Mouse (Mus musculus) gastrocnemius, adult 2 months (tissue): ENCODE data around the gene Tbc1d10b. TPM values are rescaled to one million over a fixed set of nuclear protein-coding genes. Genes with fewer than 3 reads are reported as not detected.
"Not testable (repeated sequence)": the region's sequence is repeated elsewhere in the genome, so short reads cannot be mapped to it uniquely, and the experiment has no call there.

Source experiments
- DNase-seq: peaks from one replicate; pipeline ENCODE4 v3.0.0; 2022
- H3K27ac ChIP-seq: fragments of 200-600 bp; 2 replicates; pipeline ENCODE4 v1.8.1; 2022; ENCODE audit warnings: mild to moderate bottlenecking
- H3K4me3 ChIP-seq: fragments of 200-600 bp; 2 replicates; pipeline ENCODE4 v1.8.1; 2022; ENCODE audit warnings: mild to moderate bottlenecking, moderate library complexity
- CTCF ChIP-seq: fragments of 200-600 bp; IDR thresholded peaks from 2 replicates; pipeline ENCODE4 v1.8.1; 2022; ENCODE audit warnings: antibody characterized with exemption, mild to moderate bottlenecking, moderate library complexity
- intact Hi-C: fragments of 180-260 bp; cut with DNase I; formaldehyde crosslinking; loops from one replicate; pipeline ENCODE4 v1.15.1; 2025
- long read RNA-seq, 2 experiments: library from polyadenylated mRNA; stranded (forward); transcript quantifications; one replicate each; pipeline ENCODE4 v2.0.0; 2021
- total RNA-seq, 2 experiments: library from RNA; stranded (reverse); gene quantifications; 2 replicates each; pipeline ENCODE4 v1.2.3; 2021

The Tbc1d10b gene
- 10 to 100 TPM; 31.6 to 32.8 TPM for total RNA-seq
- long read RNA-seq, experiment 1, transcript Tbc1d10b-201 (9 exons, 3,614 nt): major isoform, 52 of 65 reads
- long read RNA-seq, experiment 1, partial matches to known transcripts: 1 of 65 reads
- long read RNA-seq, experiment 1, other reads (novel, unspliced or antisense): 12 of 65 reads
- long read RNA-seq, experiment 2, transcript Tbc1d10b-201 (9 exons, 3,614 nt): major isoform, 77 of 88 reads
- long read RNA-seq, experiment 2, partial matches to known transcripts: 2 of 88 reads
- long read RNA-seq, experiment 2, other reads (novel, unspliced or antisense): 9 of 88 reads

DNA sequence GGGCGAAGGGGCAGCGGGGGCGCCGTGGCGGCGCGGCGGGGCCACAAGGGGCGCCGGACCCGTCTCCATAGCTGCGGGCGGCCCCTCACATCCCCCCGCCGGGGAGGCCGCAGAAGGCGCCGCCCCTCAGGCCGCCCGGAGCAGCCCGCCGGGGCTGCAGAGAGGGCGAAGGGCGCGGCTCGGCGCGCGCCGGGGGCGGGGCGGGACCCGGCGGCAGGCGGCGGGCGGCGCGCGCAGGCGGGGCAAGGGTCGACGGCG, at the start of gene Tbc1d10b:
Gene Tbc1d10b, minus strand, starts transcription at position 174 of the 258 bp plus-strand sequence.
- intact Hi-C loops: loop anchor here (1.0 kb wide), 1 partner anchor 12 kb away; the partner anchor contains the start of gene Cd2bp2
- no peak for TF ChIP-seq CTCF
- Histone ChIP-seq H3K27ac (peak within 1 kb of the TSS; percentile 88), H3K4me3 (peak within 1 kb of the TSS; percentile 96)
- DNase-seq: no peak

DNA sequence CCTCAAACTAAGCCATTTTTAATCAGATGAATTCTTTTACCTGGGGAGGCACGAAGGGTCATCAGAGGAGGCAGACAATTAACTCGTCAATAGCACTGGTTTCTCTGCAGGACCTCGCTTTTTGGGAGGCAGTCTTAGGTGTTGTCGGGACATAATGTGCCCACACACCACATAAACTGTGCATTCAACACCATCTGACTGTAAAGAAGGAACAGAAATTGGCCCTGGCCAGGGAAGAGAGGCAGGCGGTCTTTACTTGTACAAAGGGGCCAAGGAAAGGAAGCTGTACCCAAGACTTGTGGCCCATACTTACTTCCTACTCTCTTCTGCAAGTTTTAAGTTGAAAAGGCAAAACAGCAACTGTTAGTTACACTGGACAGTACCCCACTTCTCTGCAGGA, 48.2 kb upstream of the Tbc1d10b start:
- intact Hi-C loops: no loop called here
- DNase-seq: no peak
- no peak for TF ChIP-seq CTCF
- Histone ChIP-seq H3K4me3 (no peak overlapping the region), H3K27ac (no peak overlapping the region)

DNA sequence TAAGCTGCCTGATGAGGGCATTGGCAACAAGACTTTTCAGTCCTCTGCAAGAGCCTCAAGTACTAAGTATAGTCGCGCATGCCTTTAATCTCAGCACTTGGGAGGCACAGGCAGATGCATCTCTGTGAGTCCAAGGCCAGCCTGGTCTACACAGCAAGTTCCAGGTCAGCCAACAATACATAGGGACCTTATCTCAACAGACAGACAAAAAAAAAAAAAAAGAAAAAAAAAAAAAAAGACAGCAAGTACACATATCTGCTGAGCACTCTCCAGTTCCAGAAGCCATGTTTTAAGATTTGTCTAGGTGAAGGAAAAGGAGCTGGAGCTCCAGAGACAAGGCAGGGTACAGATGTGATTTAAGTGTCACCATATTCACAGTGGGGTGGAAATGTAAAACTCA, 47.7 kb upstream of the Tbc1d10b start:
- no peak overlapping the region for H3K27ac ChIP-seq
- DNase-seq: no peak
- no peak for TF ChIP-seq CTCF
- no peak overlapping the region for H3K4me3 ChIP-seq
- intact Hi-C loops: no loop called here

DNA sequence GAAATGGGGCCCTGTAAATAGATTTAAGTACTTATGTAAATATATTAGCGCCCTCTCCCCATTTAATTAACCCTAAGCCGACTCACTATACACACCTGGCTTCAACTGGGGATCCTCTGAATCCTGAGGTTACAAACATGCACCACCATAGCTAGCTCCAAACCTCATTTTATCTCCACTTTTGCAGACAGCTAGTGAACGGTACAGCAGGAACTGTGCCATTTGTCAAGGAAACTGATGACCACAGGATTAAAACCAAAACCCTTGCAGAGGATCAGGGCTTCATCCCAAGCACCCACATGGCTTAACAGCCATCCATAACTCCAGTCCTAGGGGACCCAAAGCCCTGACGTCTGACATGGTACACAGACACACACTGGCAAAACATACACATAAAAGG, 46.7 kb upstream of the Tbc1d10b start:
- peak overlapping the region; percentile 95 for H3K27ac ChIP-seq
- H3K4me3 ChIP-seq: peak overlapping the region; percentile 71
- no peak for TF ChIP-seq CTCF
- intact Hi-C loops: no loop called here
- no peak for DNase-seq

DNA sequence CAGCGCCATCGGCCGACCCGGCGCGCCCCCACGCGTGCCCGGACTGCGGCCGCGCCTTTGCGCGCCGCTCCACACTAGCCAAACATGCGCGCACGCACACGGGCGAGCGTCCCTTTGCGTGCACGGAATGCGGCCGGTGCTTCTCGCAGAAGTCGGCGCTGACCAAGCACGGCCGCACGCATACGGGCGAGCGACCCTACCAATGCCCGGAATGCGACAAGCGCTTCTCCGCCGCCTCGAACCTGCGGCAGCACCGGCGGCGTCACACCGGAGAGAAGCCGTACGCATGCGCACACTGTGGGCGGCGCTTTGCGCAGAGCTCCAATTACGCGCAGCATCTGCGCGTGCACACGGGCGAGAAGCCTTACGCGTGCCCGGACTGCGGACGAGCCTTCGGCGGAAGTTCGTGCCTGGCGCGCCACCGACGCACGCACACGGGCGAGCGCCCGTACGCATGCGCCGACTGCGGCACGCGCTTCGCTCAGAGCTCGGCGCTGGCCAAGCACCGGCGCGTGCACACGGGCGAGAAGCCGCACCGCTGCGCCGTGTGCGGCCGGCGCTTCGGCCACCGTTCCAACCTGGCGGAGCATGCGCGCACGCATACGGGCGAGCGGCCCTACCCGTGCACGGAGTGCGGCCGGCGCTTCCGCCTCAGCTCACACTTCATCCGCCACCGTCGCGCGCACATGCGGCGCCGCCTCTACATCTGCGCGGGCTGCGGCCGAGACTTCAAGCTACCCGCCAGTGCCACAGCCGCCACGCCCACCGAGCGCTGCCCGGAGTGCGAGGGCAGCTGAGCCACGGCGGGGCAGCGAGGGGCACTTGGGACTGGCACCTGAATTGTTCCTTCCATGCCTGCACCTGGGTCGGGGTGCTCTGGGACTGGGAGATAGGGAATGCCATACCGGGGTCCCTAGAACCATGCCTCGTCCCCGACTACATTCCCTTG, 45.8 kb upstream of the Tbc1d10b start:
- no peak for TF ChIP-seq CTCF
- intact Hi-C loops: no loop called here
- peak; percentile 97 for DNase-seq

DNA sequence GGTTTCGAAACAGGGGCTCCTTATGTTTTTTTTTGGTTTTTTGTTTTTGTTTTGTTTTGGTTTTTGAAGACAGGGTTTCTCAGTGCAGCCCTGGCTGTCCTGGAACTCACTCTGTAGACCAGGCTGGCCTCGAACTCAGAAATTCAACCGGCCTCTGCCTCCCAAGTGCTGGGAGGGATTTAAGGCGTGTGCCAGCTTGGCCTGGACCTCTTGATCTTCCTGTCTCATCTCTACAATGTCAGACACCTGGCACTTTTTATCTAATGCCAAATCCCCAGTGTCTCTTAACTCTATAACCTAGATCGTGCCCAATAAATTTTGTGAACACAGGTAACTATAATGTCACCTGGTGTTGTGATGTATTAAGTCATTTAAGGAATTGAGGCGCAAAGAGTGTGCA, 45.1 kb upstream of the Tbc1d10b start:
- peak overlapping the region; percentile 71 for H3K4me3 ChIP-seq
- intact Hi-C loops: no loop called here
- H3K27ac ChIP-seq: peak overlapping the region; percentile 95
- DNase-seq: no peak
- TF ChIP-seq CTCF: no peak

More for the DNA sequence above, 45.8 kb upstream of the Tbc1d10b start:
- Histone ChIP-seq H3K27ac (peak overlapping the region; percentile 95), H3K4me3 (peak overlapping the region; percentile 71)

DNA sequence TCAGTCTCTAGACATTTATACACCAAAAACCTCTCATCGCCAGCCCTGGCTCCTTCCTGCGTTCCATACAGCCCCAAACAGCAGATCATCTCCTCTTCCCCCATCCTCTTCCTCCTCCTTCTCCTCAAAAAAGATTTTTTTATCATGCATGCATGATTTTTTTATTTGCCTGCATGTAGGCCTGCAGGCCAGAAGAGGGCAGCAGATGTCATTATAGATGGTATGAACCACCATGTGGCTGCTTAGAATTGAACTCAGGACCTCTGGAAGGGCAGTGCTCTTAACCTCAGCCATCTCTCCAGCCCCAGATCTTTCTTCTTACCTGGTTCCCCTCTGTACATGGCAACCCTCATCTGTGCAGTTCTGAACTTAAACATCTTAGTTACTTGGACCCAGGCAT, 44.1 kb upstream of the Tbc1d10b start:
- intact Hi-C loops: no loop called here
- Histone ChIP-seq H3K27ac (0 out of 2 replicates have a peak overlapping the region, but pooled peaks have one; percentile 4), H3K4me3 (no peak overlapping the region)
- DNase-seq: no peak
- TF ChIP-seq CTCF: peak; percentile 54

DNA sequence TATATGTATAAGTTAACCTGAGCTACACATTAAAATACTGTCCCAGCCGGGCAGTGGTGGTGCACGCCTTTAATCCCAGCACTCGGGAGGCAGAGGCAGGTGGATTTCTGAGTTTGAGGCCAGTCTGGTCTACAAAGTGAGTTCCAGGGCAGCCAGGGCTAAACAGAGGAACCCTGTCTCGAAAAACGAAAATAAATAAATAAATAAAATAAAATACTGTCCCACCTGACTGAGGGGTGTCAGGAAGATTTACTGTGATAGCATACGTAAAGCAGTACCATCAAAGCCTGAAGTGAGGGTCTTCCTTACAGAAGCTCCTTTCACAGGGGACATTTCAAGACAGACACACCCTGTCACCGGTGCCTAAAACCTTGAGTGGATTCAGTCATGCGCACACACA, 42.2 kb upstream of the Tbc1d10b start:
- H3K4me3 ChIP-seq, H3K27ac ChIP-seq, DNase-seq, intact Hi-C loops: not testable (repeated sequence)

DNA sequence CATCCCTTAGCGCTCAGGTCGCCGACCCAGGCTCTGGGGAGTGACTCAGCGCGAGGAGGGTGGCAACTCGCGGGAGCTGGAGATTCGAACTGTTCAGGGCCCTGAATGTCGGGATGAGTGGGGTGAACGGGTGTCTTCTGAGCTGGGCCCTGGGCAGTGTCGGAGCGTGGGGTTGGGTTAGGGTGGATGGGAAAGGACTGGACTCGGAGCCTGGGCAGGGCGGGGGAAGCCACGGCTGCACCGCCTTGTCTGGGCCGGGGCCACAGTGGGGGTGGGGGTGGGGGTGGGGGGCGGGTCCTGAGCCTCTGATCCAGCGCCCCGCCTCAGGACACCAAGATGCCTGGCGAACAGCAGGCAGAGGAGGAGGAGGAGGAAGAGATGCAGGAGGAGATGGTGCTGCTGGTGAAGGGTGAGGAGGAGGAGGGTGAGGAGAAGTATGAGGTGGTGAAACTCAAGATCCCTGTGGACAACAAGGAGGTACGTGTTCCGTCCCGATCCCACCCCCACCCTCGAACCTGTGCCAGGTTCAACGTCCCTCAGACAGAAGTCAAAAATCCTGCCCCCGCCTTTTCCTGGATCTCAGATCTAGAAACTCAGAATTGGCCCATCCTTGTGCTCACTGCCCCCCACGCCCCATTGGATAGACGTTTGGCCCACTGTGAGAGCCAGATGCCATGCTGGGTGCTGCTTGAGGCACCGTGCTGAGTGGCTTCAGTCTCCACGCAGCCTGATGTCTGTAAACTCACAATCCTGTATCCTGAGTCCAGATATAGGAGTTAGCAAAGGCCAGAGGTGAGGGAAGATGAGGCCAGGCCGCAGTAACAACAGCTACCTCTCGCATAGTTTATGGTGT, 36.6 kb upstream of the Tbc1d10b start:
- TF ChIP-seq CTCF: no peak
- peak overlapping the region; percentile 79 for H3K4me3 ChIP-seq
- peak overlapping the region; percentile 94 for H3K27ac ChIP-seq
- DNase-seq: peak; percentile 75
- intact Hi-C loops: no loop called here

DNA sequence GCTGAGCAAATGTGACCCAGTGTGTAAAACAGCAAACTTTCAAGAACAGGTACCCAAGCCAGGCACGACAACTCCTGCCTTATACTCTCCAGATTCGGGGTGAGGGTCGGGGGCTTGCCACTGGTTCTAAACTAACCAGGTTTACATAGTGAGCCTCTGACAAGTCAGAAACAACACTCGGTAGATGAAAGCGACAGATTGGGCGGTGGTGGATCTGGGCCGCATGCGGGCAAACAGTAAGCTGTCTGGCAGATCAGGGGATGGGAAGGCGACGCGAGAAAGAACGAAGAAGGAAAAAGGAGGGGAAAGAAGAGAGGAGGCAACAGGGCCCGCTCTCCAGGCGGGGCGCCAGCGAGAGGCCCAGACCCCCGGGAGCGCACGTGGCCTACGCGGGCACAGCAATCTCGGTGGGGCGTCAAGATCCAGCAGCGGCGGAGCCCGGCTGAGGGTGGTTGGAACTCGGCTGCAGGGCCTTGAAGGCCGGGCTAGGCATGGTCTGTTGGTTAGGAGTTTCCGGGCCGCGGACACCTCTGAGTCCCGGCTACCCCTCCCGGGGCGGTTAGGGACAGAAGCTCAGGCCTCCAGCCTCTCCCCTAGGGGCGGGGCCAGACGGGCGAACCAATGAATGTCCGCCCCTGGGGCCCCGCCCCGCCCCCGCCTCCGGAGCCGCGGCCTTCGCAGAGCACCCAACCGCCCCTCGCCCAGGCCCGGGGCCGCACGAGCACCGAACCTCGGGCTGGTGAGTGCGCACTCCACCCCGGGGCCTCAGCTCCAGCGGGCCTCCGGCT, 35.8 kb upstream of the Tbc1d10b start, which contains the start of gene Zfp771:
Gene Zfp771, plus strand, starts transcription at position 405 of the 788 bp plus-strand sequence.
- peak within 1 kb of the TSS; percentile 94 for H3K27ac ChIP-seq
- peak; percentile 99 for DNase-seq
- H3K4me3 ChIP-seq: peak within 1 kb of the TSS; percentile 79
- TF ChIP-seq CTCF: peak; percentile 17; the same call in 1 of the 2 replicates
- intact Hi-C loops: no loop called here

DNA sequence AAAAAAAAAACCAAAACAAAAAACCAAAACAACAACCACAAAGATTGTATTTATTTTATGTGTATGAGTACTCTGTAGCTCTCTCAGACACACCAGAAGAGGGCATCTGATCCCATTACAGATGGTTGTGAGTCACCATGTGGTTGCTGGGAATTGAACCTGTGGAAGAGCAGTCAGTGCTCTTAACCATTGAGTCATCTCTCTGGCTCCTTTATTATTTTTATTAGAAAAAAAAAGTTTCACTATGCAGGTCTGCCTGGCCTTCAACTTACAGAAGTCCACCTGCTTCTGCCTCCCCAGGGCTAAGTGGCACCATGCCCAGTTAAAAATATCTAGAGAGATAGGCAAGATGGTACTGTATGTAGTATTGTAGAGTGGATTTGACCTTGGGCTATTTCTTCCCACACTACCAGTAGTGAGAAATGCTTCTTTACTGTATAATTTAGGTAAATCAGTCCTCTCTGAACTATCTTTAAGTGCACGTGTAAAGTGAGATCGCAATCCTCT, 35.1 kb upstream of the Tbc1d10b start:
- no peak for DNase-seq
- intact Hi-C loops: no loop called here

More for the DNA sequence above, 35.1 kb upstream of the Tbc1d10b start:
- no peak for TF ChIP-seq CTCF
- Histone ChIP-seq H3K27ac (peak overlapping the region; percentile 94), H3K4me3 (peak overlapping the region; percentile 79)
